In the genomic region with DNA sequence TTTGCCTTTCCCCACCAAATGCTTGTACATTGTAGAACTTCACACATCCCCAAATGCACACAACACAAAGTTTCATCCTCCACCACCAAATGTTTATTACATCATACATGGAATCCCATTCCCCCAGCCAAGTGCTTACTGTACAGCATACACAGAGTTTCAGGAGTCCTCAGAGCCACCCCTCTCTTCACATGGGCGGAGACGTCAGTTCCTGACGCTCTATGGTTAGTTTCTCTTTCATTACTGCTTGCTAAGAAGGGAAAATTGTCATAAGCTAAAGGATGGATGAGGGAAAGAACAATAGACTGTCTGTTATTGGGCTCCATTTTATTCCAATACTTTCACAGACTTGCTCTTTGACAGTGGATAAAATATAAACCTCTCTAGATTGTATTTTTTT, we compare ENCODE assay signal across 13 mouse cellular contexts.
DNase-seq lines count a peak whose midpoint lies in the region; ATAC-seq lines count a peak whose summit lies in the region.
"Had no signal": no experiment of that assay in that cellular context is flagged by ENCODE, and none has a peak within 500 bp of the region (broad histone marks: within the 10 kb centered on the region; RNA-seq: fewer than 3 reads in every experiment).

No protein-coding gene starts in this region.

- ATAC-seq in CD4-positive, CD25-positive, alpha-beta regulatory T cell, adult 4 months = peak; percentile 62
- ATAC-seq in granulocyte monocyte progenitor cell, adult 5-6 weeks (replicated peaks; ENCODE audit: poor library complexity, severe bottlenecking) = peak; percentile 59
- ATAC-seq in megakaryocyte, adult 5-6 weeks (ENCODE audit: poor library complexity, severe bottlenecking) = 0 out of 2 replicates have a peak, but pooled peaks have one; percentile 35
- ATAC-seq: forebrain, embryonic 15.5 days; Patski had no signal

- no peak for DNase-seq in neural tube, embryonic 10.5 days (ENCODE audit: extremely low spot score, low spot score)
- no peak for DNase-seq in urinary bladder, postnatal 36 days (ENCODE audit: low spot score in 2 of 2)
- no peak for DNase-seq in lung, adult 18-20 months
- DNase-seq: adrenal gland, adult 2 months; adrenal gland, postnatal 25 days; cerebellum, adult 8-10 months; cerebellum, postnatal 14 days; gastrocnemius, postnatal 36 days had no signal
